Mouse (Mus musculus): ENCODE results near the gene Pla2g2d.

Pla2g2d gene

GRCm38 (mm10) chr4:138775435-138775834 lies at the start of gene Pla2g2d:
Pla2g2d (plus strand) TSS chr4:138775735.
- no peak for DNase-seq (ENCODE audit: low spot score in 2 of 2)

GRCm38 (mm10) chr4:138725751-138726150 lies 49.8 kb upstream of the Pla2g2d start:
- no peak for DNase-seq (ENCODE audit: low spot score in 2 of 2)

GRCm38 (mm10) chr4:138729018-138729703 lies 46.4 kb upstream of the Pla2g2d start:
- DNase-seq (ENCODE audit: low spot score in 2 of 2) = no peak

GRCm38 (mm10) chr4:138734105-138734504 lies 41.4 kb upstream of the Pla2g2d start:
- DNase-seq (ENCODE audit: low spot score in 2 of 2) = no peak

- DNase-seq (ENCODE audit: low spot score in 2 of 2) = no peak
These were observed 40.7 kb upstream of the Pla2g2d start for GRCm38 (mm10) chr4:138734863-138735262.

- DNase-seq (ENCODE audit: low spot score in 2 of 2) = no peak
These were observed 38.5 kb upstream of the Pla2g2d start, which contains the start of gene Ubxn10 for GRCm38 (mm10) chr4:138737031-138737430. Ubxn10 (minus strand) TSS chr4:138737167.

GRCm38 (mm10) chr4:138739136-138739851 lies 36.2 kb upstream of the Pla2g2d start:
- DNase-seq (ENCODE audit: low spot score in 2 of 2) = no peak

GRCm38 (mm10) chr4:138745884-138746283 lies 29.7 kb upstream of the Pla2g2d start:
- DNase-seq (ENCODE audit: low spot score in 2 of 2) = no peak

GRCm38 (mm10) chr4:138746866-138747265 lies 28.7 kb upstream of the Pla2g2d start:
- DNase-seq (ENCODE audit: low spot score in 2 of 2) = no peak

- DNase-seq (ENCODE audit: low spot score in 2 of 2) = no peak
These were observed 27.7 kb upstream of the Pla2g2d start for GRCm38 (mm10) chr4:138747851-138748250.

- peak in 1 of 2 experiments; percentile 24 for DNase-seq (ENCODE audit: low spot score in 2 of 2)
These were observed 27.0 kb upstream of the Pla2g2d start for GRCm38 (mm10) chr4:138748369-138749072.

GRCm38 (mm10) chr4:138752603-138753002 lies 22.9 kb upstream of the Pla2g2d start:
- no peak for DNase-seq (ENCODE audit: low spot score in 2 of 2)

GRCm38 (mm10) chr4:138753608-138754007 lies 21.9 kb upstream of the Pla2g2d start:
- no peak for DNase-seq (ENCODE audit: low spot score in 2 of 2)

- DNase-seq (ENCODE audit: low spot score in 2 of 2) = no peak
These were observed 21.1 kb upstream of the Pla2g2d start for GRCm38 (mm10) chr4:138754432-138754831.

- no peak for DNase-seq (ENCODE audit: low spot score in 2 of 2)
These were observed 20.1 kb upstream of the Pla2g2d start for GRCm38 (mm10) chr4:138755439-138755838.

GRCm38 (mm10) chr4:138755983-138756382 lies 19.6 kb upstream of the Pla2g2d start:
- DNase-seq (ENCODE audit: low spot score in 2 of 2) = no peak

- DNase-seq (ENCODE audit: low spot score in 2 of 2) = no peak
These were observed 18.1 kb upstream of the Pla2g2d start, which contains the start of gene Pla2g2f for GRCm38 (mm10) chr4:138757416-138757815. Pla2g2f (minus strand) TSS chr4:138757626.

- no peak for DNase-seq (ENCODE audit: low spot score in 2 of 2)
These were observed 13.3 kb upstream of the Pla2g2d start for GRCm38 (mm10) chr4:138762266-138762665.

- no peak for DNase-seq (ENCODE audit: low spot score in 2 of 2)
These were observed 3.6 kb upstream of the Pla2g2d start for GRCm38 (mm10) chr4:138771970-138772369.

GRCm38 (mm10) chr4:138772386-138772785 lies 3.1 kb upstream of the Pla2g2d start:
- no peak for DNase-seq (ENCODE audit: low spot score in 2 of 2)

- DNase-seq (ENCODE audit: low spot score in 2 of 2) = no peak
These were observed 2.2 kb downstream of the Pla2g2d start for GRCm38 (mm10) chr4:138777417-138778407.

Measured in spleen, postnatal 10 days (tissue).